Mouse (Mus musculus) myocyte (in vitro differentiated cells): ENCODE measurements around the gene Snapin. TPM values are rescaled to one million over a fixed set of nuclear protein-coding genes. Genes with fewer than 3 reads are reported as not detected.

Source experiments
- H3K27me3 ChIP-seq: one replicate; pipeline ENCODE4 v1.6.1; 2011; ENCODE audit not compliant: control insufficient read depth, insufficient read depth, insufficient read length
- H3K36me3 ChIP-seq: one replicate; pipeline ENCODE4 v1.6.1; 2011; ENCODE audit not compliant: control insufficient read depth, insufficient read depth
- H3K4me2 ChIP-seq: one replicate; pipeline ENCODE4 v1.6.1; 2011; ENCODE audit warnings: low read depth, control low read depth
- H3K4me3 ChIP-seq: one replicate; pipeline ENCODE4 v1.5.1; 2011; ENCODE audit warnings: mild to moderate bottlenecking, control low read depth, moderate library complexity
- H3K79me2 ChIP-seq: one replicate; pipeline ENCODE4 v1.6.1; 2011; ENCODE audit not compliant: control insufficient read depth, insufficient read depth
- H3ac ChIP-seq: one replicate; pipeline ENCODE4 v1.6.1; 2011; ENCODE audit not compliant: control insufficient read depth, insufficient read length
- CEBPB ChIP-seq: IDR thresholded peaks from 2 replicates; pipeline ENCODE4 v1.6.1; 2011; ENCODE audit warnings: mild to moderate bottlenecking, moderate library complexity; ENCODE audit not compliant: poor library complexity, insufficient read depth, severe bottlenecking
- E2F4 ChIP-seq: IDR thresholded peaks from one replicate; pipeline ENCODE4 v1.6.1; 2011; ENCODE audit warnings: mild to moderate bottlenecking, control low read depth, moderate library complexity; ENCODE audit not compliant: insufficient read depth
- MAX ChIP-seq: IDR thresholded peaks from one replicate; pipeline ENCODE4 v1.6.1; 2011; ENCODE audit warnings: low read depth, mild to moderate bottlenecking, control low read depth
- MYOD1 ChIP-seq, 3 experiments: IDR thresholded peaks; one replicate each; pipeline ENCODE4 v1.6.1; 2011; ENCODE audit warnings: control low read depth in 2 of 3, low read depth in 2 of 3, mild to moderate bottlenecking in 2 of 3, moderate library complexity in 1 of 3; ENCODE audit not compliant: insufficient read length in 2 of 3, control insufficient read depth in 1 of 3
- MYOG ChIP-seq, 3 experiments: IDR thresholded peaks; one replicate each; pipeline ENCODE4 v1.6.1; 2011; ENCODE audit warnings: control low read depth in 2 of 3, low read depth in 2 of 3, mild to moderate bottlenecking in 2 of 3; ENCODE audit not compliant: insufficient read length in 2 of 3, control insufficient read depth in 1 of 3, insufficient read depth in 1 of 3
- POLR2A ChIP-seq: IDR thresholded peaks from one replicate; pipeline ENCODE4 v1.6.1; 2011; ENCODE audit warnings: low read depth, mild to moderate bottlenecking, control low read depth, moderate library complexity; ENCODE audit not compliant: insufficient read length
- POLR2AphosphoS2 ChIP-seq: IDR thresholded peaks from one replicate; pipeline ENCODE4 v1.6.1; 2011; ENCODE audit warnings: low read depth, control low read depth; ENCODE audit not compliant: insufficient read length
- REST ChIP-seq: IDR thresholded peaks from one replicate; pipeline ENCODE4 v1.6.1; 2011; ENCODE audit warnings: mild to moderate bottlenecking, control low read depth, moderate library complexity; ENCODE audit not compliant: insufficient read depth, insufficient read length
- SRF ChIP-seq: IDR thresholded peaks from one replicate; pipeline ENCODE4 v1.6.1; 2011; ENCODE audit warnings: low read depth; ENCODE audit not compliant: control insufficient read depth, insufficient read length
- TCF12 ChIP-seq: IDR thresholded peaks from one replicate; pipeline ENCODE4 v1.6.1; 2011; ENCODE audit warnings: mild to moderate bottlenecking, control low read depth; ENCODE audit not compliant: poor library complexity, insufficient read depth, severe bottlenecking
- TCF3 ChIP-seq: IDR thresholded peaks from one replicate; pipeline ENCODE4 v1.6.1; 2011; ENCODE audit warnings: low read depth, control low read depth; ENCODE audit not compliant: insufficient read length
- USF1 ChIP-seq: IDR thresholded peaks from one replicate; pipeline ENCODE4 v1.6.1; 2011; ENCODE audit warnings: low read depth, mild to moderate bottlenecking, control low read depth, moderate library complexity
- polyA plus RNA-seq: library from polyadenylated mRNA; unstranded; fragments of >200 nt; fragmentation: generic; extraction: Trizol; gene quantifications from one replicate; pipeline ENCODE4 v1.2.1, GENCODE M21; 2012; ENCODE audit warnings: missing spikeins

Gene Snapin
- polyA plus RNA-seq, 1 experiment = 33.7 TPM

DNA sequence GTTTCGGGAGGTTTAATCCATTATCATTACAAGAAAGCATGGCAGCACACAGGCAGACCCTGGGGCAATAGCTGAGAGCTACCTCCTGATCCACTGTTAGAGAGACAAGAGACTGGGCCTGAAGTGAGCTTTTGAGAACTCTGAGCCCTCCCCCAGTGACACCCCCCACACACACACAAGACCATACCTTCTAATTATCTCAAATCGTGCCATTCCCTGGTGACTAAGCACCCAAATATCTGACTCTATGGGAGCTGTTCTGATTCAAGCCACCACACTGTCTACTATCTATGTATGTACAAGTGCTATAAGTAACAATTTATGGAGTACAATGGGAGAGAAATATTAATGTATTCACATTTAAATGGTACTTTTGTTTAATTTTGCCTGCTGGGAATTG is 50.1 kb downstream of the Snapin start:
- Histone ChIP-seq H3K36me3 (no peaks in the 10 kb centered on the region), H3K4me3 (no peak overlapping the region), H3K27me3 (no peaks in the 10 kb centered on the region), H3ac (no peak overlapping the region), H3K79me2 (no peaks in the 10 kb centered on the region), H3K4me2 (no peak overlapping the region)
- TF ChIP-seq CEBPB (no peak), TCF3 (no peak), TCF12 (no peak), MYOD1 (IDR thresholded peaks at IDR 0.05; ENCODE audit: control insufficient read depth in 1 of 3, insufficient read length in 2 of 3, low read depth in 2 of 3) (no peak), MAX (no peak), E2F4 (no peak), POLR2AphosphoS2 (no peak), REST (no peak), POLR2A (no peak), MYOG (IDR thresholded peaks at IDR 0.05; ENCODE audit: control insufficient read depth in 1 of 3, insufficient read depth in 1 of 3, insufficient read length in 2 of 3, low read depth in 2 of 3) (no peak), SRF (no peak), USF1 (no peak)

Other genes starting within 250 kb of the Snapin start
- 0.22 TPM for gene Creb3l4, start 247.5 kb downstream of the Snapin start, polyA plus RNA-seq
- 111 TPM for gene Slc39a1, start 242.9 kb downstream of the Snapin start, polyA plus RNA-seq
- gene Crtc2, start 236.9 kb downstream of the Snapin start, polyA plus RNA-seq = 19.9 TPM
- 6.6 TPM for gene Dennd4b, start 225.8 kb downstream of the Snapin start, polyA plus RNA-seq
- gene Gatad2b, start 197.9 kb downstream of the Snapin start, polyA plus RNA-seq = 14.7 TPM
- 3.4 TPM for gene Slc27a3, start 101.1 kb downstream of the Snapin start, polyA plus RNA-seq
- 24.2 TPM for gene Ints3, start 57.4 kb downstream of the Snapin start, polyA plus RNA-seq
- gene Npr1, start 25.2 kb downstream of the Snapin start, polyA plus RNA-seq = 0.22 TPM
- 50.4 TPM for gene Ilf2, start 14.9 kb downstream of the Snapin start, polyA plus RNA-seq
- 108 TPM for gene Chtop, start 18.5 kb upstream of the Snapin start, polyA plus RNA-seq
- 189 TPM for gene S100a1, start 23.4 kb upstream of the Snapin start, polyA plus RNA-seq
- 106 TPM for gene S100a13, start 23.4 kb upstream of the Snapin start, polyA plus RNA-seq
- gene S100a14, start 35.8 kb upstream of the Snapin start, polyA plus RNA-seq = 2.9 TPM
- 210 TPM for gene S100a16, start 46.2 kb upstream of the Snapin start, polyA plus RNA-seq
- 4.7 TPM for gene S100a3, start 69.5 kb upstream of the Snapin start, polyA plus RNA-seq
- gene S100a2, start 99.2 kb upstream of the Snapin start, polyA plus RNA-seq = not detected
- 0.89 TPM for gene Gm42674, start 110.9 kb upstream of the Snapin start, polyA plus RNA-seq
- 3,627 TPM for gene S100a4, start 112.7 kb upstream of the Snapin start, polyA plus RNA-seq
- gene S100a5, start 117.5 kb upstream of the Snapin start, polyA plus RNA-seq = 0.19 TPM
- 2,472 TPM for gene S100a6, start 121.8 kb upstream of the Snapin start, polyA plus RNA-seq
- 0.37 TPM for gene S100a7a, start 163.0 kb upstream of the Snapin start, polyA plus RNA-seq
- gene S100a8, start 177.9 kb upstream of the Snapin start, polyA plus RNA-seq = not detected
- gene S100a9, start 204.7 kb upstream of the Snapin start, polyA plus RNA-seq = not detected
- gene Pglyrp4, start 235.9 kb upstream of the Snapin start, polyA plus RNA-seq = not detected